Mouse (Mus musculus) T-helper 2 cell (primary cell): ENCODE measurements around the gene Teddm2.
"Not testable (repeated sequence)": the region's sequence is repeated elsewhere in the genome, so short reads cannot be mapped to it uniquely, and the experiment has no call there.

ENCODE experiments used
- in situ Hi-C: fragments of 300-600 bp; cut with MboI, MseI; formaldehyde crosslinking; loops from one replicate; pipeline ENCODE4 v1.15.1; 2025; ENCODE audit warnings: high pct_unique_total_duplicates

Gene Teddm2

GRCm38 (mm10) chr1:153905884-153906283 is 5.9 kb upstream of the Teddm2 start:
- in situ Hi-C loops = no loop called here

- in situ Hi-C loops = no loop called here
These were observed 4.2 kb upstream of the Teddm2 start for GRCm38 (mm10) chr1:153904236-153904635.

- in situ Hi-C loops = no loop called here
These were observed 3.0 kb upstream of the Teddm2 start for GRCm38 (mm10) chr1:153903006-153903405.

DNA sequence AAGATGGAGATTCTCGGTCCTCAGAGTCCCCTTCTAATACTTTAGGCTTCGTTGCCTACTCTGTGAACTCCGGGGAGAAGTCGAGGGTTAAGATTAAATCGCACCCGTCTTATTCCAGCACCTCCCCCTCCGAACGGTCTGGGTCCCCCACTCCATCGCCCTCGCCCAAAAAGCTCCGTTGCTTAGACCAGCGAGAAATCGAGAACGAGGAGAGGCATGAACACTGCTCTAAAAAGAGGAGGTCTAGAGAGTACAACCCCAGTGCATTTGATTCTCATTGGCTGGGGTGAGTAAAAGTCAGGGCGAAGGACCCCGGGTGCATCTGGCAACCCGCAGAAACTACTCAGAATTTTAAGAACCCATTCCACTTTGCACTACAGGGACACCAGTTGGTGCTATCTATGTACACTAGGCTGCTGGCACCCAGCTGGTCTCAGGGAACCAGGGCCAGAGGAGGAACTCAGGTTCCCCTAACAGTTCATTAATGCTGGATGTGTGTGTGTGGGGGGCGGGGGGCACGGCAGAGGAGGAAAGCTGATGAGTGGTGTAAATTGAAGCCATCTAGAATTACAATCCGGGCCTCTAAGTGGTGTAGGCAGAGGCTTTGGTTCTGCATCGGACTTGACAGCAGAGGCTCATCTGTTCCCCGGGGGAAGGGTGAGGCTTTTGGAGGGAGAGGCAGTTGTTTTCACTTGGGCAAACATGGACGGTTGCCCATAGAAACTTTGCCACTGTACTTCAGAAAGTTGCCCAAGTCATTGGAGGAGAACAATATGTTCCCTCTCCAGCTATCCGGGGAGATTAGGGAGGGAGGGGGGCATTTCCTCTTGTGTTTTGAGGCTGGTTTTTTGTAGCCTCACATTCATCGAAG is 1.1 kb upstream of the Teddm2 start:
- in situ Hi-C loops = no loop called here

DNA sequence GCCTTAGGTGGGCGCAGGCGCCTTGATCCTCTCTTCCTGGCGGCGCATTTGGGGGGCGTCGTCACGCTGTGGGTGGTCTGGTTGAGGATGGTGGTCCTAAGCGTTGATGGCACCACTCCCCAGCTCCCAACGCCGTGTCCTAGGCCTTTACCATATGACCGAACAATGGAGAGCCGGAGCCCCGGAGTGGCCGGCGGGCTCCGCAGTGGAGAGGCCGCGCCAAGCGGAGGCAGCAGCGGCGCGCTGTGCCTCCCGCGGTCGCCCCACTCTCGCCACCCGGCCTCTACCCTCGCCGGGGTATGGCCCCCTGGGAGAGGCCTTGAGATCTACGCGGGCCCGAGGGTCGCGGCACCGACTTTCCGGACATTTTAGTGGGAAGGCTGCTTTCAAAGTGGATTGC is 353 bp upstream of the Teddm2 start:
- in situ Hi-C loops = no loop called here

GRCm38 (mm10) chr1:153898989-153899730 is 868 bp downstream of the Teddm2 start:
- in situ Hi-C loops = loop anchor here (25.0 kb wide), 1 partner anchor 813 kb away; no protein-coding TSS in a partner anchor

DNA sequence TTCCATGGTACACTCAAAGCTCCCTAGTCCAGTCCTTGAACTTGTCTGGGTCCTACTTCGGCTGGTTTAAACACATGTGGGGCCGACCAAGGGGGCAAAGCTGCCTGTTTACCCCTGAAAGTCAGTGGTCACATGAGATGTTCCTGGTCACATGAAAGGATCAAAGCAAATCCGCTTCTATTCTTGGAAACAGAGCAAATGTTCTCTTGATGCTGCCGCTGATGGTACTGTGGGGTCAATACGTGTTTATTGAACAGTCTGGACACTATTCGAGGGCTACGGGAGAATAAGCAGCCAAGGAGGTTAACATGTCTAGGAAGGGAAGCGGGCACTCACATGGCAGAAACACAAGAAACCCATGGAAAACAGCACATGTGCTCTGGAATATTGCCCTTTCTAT is 2.8 kb downstream of the Teddm2 start:
- in situ Hi-C loops = loop anchor here (25.0 kb wide), 1 partner anchor 815 kb away; no protein-coding TSS in a partner anchor

DNA sequence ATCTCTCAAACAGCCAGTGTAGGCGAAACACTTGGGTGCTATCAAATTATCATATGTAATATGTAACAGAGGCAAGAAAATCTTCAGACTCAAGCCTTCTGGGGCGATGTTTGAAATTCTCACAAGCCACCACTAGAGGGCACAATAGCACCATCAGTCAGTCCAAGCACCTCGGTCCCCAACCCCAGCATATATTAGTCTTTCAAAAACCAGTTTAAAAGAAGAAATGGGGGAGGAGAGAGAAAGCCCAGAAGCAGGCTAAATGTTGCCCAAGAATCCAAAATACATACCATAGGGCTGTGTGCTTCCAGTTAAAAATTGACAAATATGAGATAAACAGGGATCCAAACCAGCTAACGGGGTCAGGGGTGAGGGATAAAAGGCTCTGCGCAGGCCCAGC is 5.0 kb downstream of the Teddm2 start:
- in situ Hi-C loops = loop anchor here (5.0 to 25.0 kb wide), 3 partner anchors 222 to 817 kb away; no protein-coding TSS in a partner anchor

DNA sequence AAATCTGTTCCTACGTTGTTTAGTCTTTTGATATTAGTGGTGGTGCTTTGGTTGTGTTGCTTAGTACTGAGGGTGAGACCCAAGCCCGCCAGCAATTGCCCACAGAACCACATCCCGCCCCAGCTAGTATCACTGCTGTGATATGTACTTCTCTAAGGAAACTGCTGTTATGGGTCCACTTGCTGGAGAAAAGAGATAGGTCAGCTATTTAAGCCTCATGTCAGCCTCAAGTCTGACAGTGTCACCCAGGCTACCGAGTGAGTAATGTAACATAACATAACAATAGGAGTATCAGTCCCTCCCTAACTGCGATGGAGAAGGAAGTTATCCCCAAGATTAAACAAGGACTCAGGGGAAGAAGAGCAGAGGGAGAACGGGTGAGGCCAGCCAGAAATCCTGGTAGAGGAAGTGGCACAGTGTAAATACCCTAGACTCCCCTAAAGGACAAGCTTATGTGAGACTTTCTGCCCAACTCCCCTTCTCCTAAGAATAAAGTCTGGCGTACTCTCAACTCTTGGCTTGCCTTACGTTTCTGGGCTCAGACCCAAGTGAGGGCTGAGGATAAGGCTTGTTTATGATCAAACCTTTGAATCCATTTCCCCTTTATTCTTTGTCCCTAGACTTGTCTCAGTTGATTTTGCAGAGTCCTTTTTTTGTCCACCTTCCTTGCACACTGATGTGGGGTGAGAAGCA is 5.7 kb downstream of the Teddm2 start:
- in situ Hi-C loops = loop anchor here (5.0 to 25.0 kb wide), 3 partner anchors 223 to 818 kb away; no protein-coding TSS in a partner anchor

GRCm38 (mm10) chr1:153893746-153894145 is 6.3 kb downstream of the Teddm2 start:
- in situ Hi-C loops = loop anchor here (5.0 to 25.0 kb wide), 3 partner anchors 224 to 819 kb away; no protein-coding TSS in a partner anchor

DNA sequence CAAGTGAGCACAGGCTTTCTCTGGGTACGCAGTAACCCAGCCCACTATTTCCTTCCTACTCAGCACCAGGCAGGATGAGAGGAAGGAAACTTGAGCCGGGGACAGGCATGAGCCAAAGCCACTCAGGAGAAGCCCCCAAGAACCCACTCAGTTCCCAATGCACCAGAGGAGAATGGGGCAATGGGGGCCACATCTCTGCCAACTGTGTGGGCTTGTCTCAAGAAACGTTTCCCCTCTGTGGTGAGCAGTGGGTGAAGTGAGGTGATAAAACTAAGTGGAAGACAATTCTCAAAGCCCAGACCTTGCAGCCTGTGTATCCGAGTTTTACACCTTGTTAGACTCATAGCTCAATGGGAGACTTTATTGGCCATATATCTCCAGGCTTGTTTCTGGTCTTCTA is 8.6 kb downstream of the Teddm2 start, which contains the start of gene Teddm1a:
TSS of gene Teddm1a (plus strand) at position 301 of the 400 bp plus-strand sequence.
- in situ Hi-C loops = loop anchor here (5.0 to 25.0 kb wide), 3 partner anchors 226 to 821 kb away; no protein-coding TSS in a partner anchor

- in situ Hi-C loops = loop anchor here (5.0 to 25.0 kb wide), 3 partner anchors 227 to 822 kb away; no protein-coding TSS in a partner anchor
These were observed 9.9 kb downstream of the Teddm2 start for GRCm38 (mm10) chr1:153890121-153890520.

DNA sequence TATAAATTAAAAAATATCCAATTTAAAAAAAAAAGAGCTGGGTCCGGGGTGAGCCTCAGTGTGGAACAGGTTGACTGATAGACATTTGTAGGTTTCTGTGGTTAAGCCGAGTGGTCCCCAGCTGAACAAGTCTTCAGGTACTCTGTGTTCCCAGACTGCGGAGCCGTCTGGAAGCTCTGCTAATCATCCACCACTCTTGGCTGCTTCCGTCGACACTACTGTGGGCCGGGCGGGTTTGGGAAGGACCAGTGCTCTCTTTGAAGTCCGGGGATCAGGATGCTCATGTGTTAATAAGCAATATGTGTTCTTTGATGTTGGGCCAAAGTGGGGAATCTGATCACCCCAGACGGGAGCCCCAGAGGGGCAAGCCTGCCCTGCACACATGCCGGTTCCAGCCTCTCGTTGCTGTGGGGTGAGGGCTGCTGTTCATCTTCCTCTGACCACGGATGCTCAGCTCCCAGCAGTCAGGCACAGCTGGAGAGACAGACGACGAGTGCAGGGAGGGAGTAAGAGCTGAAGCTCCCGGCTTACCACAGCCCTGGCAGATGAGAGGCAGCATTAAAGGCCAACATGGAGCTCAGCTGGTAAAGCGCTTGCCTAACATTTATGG is 13.9 kb downstream of the Teddm2 start:
- in situ Hi-C loops = loop anchor here (25.0 kb wide), 1 partner anchor 826 kb away; no protein-coding TSS in a partner anchor

DNA sequence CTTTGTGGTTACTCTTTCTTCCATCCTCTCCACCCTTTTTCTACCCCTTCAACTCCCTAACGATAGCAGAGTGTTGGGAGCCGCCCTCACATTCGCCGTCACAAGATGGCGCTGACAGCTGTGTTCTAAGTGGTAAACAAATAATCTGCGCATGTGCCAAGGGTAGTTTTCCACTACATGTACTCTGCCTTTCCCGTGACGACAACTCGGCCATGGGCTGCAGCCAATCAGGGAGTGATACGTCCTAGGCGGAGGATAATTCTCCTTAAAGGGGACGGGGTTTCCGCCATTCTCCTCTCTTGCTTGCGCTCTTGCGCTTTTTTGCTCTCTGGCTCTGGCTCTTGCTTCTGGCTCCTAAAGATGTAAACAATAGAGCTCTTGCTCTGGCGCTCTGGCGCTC is 19.6 kb downstream of the Teddm2 start:
- in situ Hi-C loops = loop anchor here (25.0 kb wide), 1 partner anchor 832 kb away; no protein-coding TSS in a partner anchor

- in situ Hi-C loops = no loop called here
These were observed 26.0 kb downstream of the Teddm2 start, which contains the start of gene Teddm1b for GRCm38 (mm10) chr1:153874045-153874444. Teddm1b (plus strand) TSS chr1:153874345.

GRCm38 (mm10) chr1:153855946-153856345 is 44.1 kb downstream of the Teddm2 start:
- in situ Hi-C loops = no loop called here

DNA sequence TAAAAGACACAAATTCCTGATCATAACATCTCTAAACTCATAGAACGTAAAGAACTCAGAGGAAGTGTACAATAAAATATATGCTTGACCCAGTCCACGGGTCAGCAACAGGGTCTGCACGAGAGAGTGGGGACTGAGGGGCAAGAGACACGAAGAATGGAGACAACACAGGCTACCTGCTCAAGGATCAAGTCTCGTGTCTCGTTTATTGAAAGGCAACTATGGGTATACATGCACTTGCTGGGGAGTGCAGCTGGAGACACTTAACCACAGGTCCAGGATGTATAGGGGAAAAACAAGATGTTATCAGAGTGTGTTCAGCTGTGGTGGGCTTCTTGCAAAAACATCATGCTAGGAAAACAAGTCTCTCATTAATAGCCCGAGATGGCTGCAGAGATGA is 47.3 kb downstream of the Teddm2 start:
- in situ Hi-C loops = not testable (repeated sequence)

DNA sequence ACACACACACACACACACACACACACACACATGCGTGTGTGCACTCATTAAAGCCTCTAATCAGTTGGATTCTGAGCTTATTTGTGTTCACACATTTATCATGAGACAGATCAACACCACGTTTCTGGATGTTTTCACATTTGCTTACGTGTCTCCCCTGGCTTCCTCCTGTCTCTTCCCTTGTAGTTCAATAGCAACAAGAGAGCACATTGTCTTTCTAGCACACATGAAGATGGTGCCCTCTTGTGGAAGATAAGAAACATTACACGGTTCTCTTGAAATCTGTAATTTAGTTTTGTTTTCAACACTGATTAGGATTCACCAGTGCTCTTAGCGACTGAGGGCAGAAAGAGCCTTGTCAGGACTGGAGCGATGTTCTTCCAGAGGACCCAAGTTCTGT is 53.2 kb downstream of the Teddm2 start:
- in situ Hi-C loops = no loop called here

- in situ Hi-C loops = no loop called here
These were observed 53.6 kb downstream of the Teddm2 start for GRCm38 (mm10) chr1:153846420-153846819.

GRCm38 (mm10) chr1:153844042-153844441 is 56.0 kb downstream of the Teddm2 start, which contains the start of gene Rgsl1:
Rgsl1 (minus strand) TSS chr1:153844142.
- in situ Hi-C loops = no loop called here
